Mouse (Mus musculus) testis, adult 2 months (tissue): ENCODE data around the gene Plch2.

Source experiments
- CTCF ChIP-seq: fragments of 200-500 bp; IDR thresholded peaks from 2 replicates; pipeline ENCODE4 v1.5.1; 2012; ENCODE audit warnings: low read depth, mild to moderate bottlenecking, inconsistent platforms, low read length, moderate library complexity; ENCODE audit not compliant: control insufficient read depth, insufficient read depth, insufficient replicate concordance
- POLR2A ChIP-seq: fragments of 200-500 bp; IDR thresholded peaks from 2 replicates; pipeline ENCODE4 v1.6.1; 2012; ENCODE audit warnings: low read depth, mild to moderate bottlenecking, inconsistent platforms, low read length, moderate library complexity; ENCODE audit not compliant: control insufficient read depth

DNA sequence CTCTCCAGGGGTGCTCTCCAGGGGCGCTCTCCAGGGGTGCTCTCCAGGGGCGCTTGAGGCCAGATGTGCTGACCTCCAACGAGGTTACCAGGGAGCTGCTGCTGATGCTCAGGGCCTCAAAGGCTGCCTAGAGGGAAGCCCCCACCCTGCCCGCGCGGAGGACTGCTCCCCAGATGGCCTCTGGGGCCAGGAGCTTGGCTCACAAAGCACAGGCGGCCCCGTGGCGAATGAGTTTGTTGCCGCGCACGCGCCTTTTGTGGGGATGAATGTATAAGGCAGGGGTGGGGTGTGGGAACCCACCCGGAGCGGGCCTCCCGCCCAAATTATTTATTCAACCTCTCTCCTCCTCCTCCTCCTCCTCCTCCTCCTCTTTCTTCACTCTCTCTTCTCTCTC lies 107.0 kb downstream of the Plch2 start:
- TF ChIP-seq POLR2A, result no peak
- TF ChIP-seq CTCF, result no peak
